Mouse (Mus musculus) ES-E14 (cell line): ENCODE results near the gene Gm11733.

ENCODE experiments used
- CHD2 ChIP-seq: IDR thresholded peaks from 2 replicates; pipeline ENCODE4 v1.6.1; 2014; ENCODE audit warnings: mild to moderate bottlenecking, low read depth, low read length, inconsistent platforms
- HCFC1 ChIP-seq: IDR thresholded peaks from 2 replicates; pipeline ENCODE4 v1.6.1; 2012; ENCODE audit warnings: low read length, inconsistent platforms, borderline replicate concordance; ENCODE audit not compliant: insufficient read depth
- ZC3H11A ChIP-seq: IDR thresholded peaks from 2 replicates; pipeline ENCODE4 v1.6.1; 2012; ENCODE audit warnings: low read depth, mild to moderate bottlenecking, inconsistent platforms, low read length, borderline replicate concordance
- ZNF384 ChIP-seq: IDR thresholded peaks from 2 replicates; pipeline ENCODE4 v1.6.1; 2012; ENCODE audit warnings: low read depth, low read length, inconsistent platforms

GRCm38 (mm10) chr11:117436401-117437109 is 47.6 kb upstream of the Gm11733 start:
- no peak for TF ChIP-seq CHD2
- TF ChIP-seq ZC3H11A: no peak
- TF ChIP-seq ZNF384: no peak
- TF ChIP-seq HCFC1: no peak
